Mouse (Mus musculus) layer of hippocampus, adult 11-12 months (tissue): ENCODE measurements around the gene Gm21188.
"Not testable (repeated sequence)": the region's sequence is repeated elsewhere in the genome, so short reads cannot be mapped to it uniquely, and the experiment has no call there.

ENCODE experiments used
- DNase-seq: peaks from one replicate; pipeline ENCODE4 v3.0.0; 2022; ENCODE audit warnings: low spot score

The Gm21188 gene

GRCm38 (mm10) chr13:120026373-120026772 is 25.6 kb downstream of the Gm21188 start:
- DNase-seq: not testable (repeated sequence)

- DNase-seq: peak; percentile 13
Measured at GRCm38 (mm10) chr13:120025576-120025975, 26.4 kb downstream of the Gm21188 start.

- DNase-seq: not testable (repeated sequence)
Measured at GRCm38 (mm10) chr13:120025004-120025403, 27.0 kb downstream of the Gm21188 start.

- not testable (repeated sequence) for DNase-seq
Measured at GRCm38 (mm10) chr13:120024581-120024980, 27.4 kb downstream of the Gm21188 start.

GRCm38 (mm10) chr13:120021477-120021876 is 30.5 kb downstream of the Gm21188 start:
- DNase-seq: not testable (repeated sequence)

GRCm38 (mm10) chr13:120015348-120016007 is 36.5 kb downstream of the Gm21188 start:
- DNase-seq: not testable (repeated sequence)

GRCm38 (mm10) chr13:120013962-120014361 is 38.0 kb downstream of the Gm21188 start:
- not testable (repeated sequence) for DNase-seq

GRCm38 (mm10) chr13:120013544-120013943 is 38.5 kb downstream of the Gm21188 start:
- DNase-seq: not testable (repeated sequence)

- DNase-seq: not testable (repeated sequence)
Measured at GRCm38 (mm10) chr13:120010068-120010467, 41.9 kb downstream of the Gm21188 start.

GRCm38 (mm10) chr13:119999215-119999614 is 52.8 kb downstream of the Gm21188 start:
- not testable (repeated sequence) for DNase-seq

GRCm38 (mm10) chr13:119998442-119999086 is 53.4 kb downstream of the Gm21188 start:
- not testable (repeated sequence) for DNase-seq

GRCm38 (mm10) chr13:119991917-119992496 is 60.0 kb downstream of the Gm21188 start:
- not testable (repeated sequence) for DNase-seq

- not testable (repeated sequence) for DNase-seq
Measured at GRCm38 (mm10) chr13:119991264-119991663, 60.7 kb downstream of the Gm21188 start.
